Mouse (Mus musculus) layer of hippocampus, postnatal 10 days (tissue): Measurements from ENCODE around the gene Fam166b. TPM values are rescaled to one million over a fixed set of nuclear protein-coding genes. Genes with fewer than 3 reads are reported as not detected.

Source experiments
- DNase-seq, 2 experiments: peaks; one replicate each; pipeline ENCODE4 v3.0.0; 2021; ENCODE audit warnings: low spot score in 2 of 2
- long read RNA-seq: library from polyadenylated mRNA; stranded (forward); transcript quantifications from one replicate; pipeline ENCODE4 v2.0.0, GENCODE M21; 2023
- total RNA-seq, 2 experiments: library from RNA; stranded (reverse); gene quantifications; 2 replicates each; pipeline ENCODE4 v1.2.3; 2021

The Fam166b gene
- 1 to 10 TPM in 1 of 2 experiments, under 1 TPM in 1; 0.98 to 2.6 TPM for total RNA-seq
- long read RNA-seq, result 0 reads

DNA sequence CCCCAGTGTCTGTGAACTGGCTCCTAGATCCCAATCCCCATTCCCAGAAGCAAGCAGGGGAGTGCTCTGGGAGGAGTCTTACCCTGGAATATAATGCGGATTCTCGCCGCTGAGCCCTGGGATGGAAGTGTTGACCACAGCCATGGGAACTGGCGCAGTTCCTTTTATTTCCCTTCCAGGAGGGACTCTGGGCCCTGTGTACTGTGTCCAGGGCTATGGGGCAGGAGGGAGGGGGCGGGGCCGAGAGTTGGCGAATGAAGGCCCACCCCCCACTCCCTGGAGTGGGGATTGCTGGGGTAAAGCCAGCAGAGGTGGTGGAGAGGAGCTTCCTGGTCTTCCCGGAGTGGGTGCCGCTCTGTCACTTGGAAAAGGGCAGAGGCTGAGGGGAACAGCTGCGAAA, at the start of gene Fam166b:
Fam166b (minus strand) TSS at position 189 of the 400 bp plus-strand sequence.
- DNase-seq, result no peak

DNA sequence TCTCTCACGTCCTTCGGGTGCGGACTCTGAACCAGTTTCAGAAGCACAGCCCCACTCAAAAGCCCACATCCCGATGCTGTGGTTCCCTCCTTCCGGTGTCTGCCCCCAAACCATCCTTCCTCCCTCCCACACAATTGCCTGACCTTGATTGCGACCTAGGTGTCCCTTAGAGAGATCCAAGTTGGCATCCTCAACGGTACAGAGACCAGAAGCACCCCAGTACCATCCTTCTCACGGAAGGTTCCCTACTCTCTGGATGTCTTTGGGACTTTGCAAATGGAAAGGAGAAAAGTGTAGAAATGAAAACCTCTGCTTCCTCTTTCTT, 49.6 kb upstream of the Fam166b start:
- no peak for DNase-seq

DNA sequence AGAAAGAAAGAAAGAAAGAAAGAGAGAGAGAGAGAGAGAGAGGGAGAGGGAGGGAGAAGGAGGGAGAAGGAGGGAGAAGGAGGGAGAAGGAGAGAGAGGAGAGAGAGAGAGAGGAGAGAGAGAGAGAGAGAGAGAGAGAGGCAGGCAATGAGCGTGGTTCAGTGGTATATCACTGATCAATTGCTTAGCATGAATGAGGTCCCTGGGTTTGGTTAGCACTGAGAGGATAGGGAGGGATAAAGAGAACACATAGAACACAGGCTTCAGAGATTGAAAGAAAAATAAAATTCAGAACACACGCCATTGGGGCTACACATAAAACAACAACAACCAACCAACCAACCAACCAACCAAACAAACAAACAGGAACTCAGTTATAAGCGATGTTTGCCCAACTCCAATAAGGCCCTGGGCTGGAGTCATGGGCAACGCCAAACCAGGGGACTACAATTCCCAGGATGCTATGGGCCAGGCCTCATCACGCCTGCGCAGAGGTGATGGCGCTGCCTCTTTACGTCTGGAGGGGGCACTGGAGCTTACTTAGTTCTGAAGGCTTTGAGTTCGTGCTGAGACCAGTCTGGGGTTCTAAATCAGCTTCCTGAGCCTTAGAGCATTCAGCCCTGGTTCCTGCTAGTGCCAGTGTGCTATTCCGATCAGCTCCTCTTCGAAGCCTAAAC, 49.1 kb upstream of the Fam166b start:
- peak; percentile 80 to 87 for DNase-seq

DNA sequence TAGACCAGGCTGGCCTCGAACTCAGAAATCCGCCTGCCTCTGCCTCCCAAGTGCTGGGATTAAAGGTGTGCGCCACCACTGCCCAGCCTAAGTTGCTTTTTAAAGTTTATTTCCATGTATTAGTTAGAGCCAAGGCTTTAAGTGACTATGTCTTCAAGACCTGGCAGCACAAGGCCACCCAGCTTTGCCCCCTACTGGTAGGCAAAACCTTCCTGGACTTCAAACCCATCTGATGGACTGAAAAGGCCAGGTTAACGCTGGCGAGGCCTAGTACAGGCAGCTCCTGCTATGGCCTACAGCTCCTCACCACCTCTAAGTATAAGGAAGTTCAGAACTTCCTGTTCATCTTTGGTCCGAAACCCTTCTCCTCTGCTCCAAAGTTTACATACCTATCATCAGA, 47.7 kb upstream of the Fam166b start:
- DNase-seq, result no peak

DNA sequence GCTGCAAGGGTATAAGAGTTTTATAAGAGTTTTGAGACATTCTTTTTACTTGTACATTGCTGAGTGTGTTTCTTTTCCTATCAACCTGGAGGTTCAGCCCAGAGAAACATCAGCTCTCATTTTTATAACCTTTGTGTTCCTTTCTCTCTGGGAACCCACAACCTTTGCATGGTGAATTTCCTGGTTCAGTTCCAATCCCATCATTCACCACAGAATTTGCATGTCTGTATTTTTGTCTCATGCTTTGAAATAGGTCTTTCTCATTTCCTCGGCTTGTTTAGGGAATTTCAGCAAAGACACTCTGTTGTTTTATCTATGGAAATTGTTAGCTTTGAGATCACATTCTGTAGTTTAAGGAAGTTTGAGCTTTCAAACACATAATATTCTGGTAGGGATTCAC, 44.7 kb upstream of the Fam166b start:
- DNase-seq, result no peak

DNA sequence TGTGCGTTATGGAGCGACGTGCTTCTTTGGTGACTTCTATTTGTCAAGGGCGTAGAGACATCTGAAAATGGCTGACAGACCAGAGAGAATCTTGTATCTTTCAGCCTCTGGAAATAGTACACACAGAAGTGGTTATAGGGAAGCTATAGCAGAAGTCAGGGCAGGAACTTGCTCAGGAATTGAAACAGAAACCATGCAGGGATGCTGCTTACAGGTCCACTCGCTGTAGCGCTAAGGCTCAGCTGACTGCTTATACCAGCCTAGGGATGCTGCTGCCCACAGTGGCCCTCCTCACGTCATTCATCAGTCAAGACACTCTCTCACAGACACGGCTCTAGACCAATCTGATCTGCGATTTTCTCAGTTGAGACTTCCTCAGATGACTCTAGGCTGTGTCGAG, 41.4 kb upstream of the Fam166b start:
- DNase-seq, result no peak

DNA sequence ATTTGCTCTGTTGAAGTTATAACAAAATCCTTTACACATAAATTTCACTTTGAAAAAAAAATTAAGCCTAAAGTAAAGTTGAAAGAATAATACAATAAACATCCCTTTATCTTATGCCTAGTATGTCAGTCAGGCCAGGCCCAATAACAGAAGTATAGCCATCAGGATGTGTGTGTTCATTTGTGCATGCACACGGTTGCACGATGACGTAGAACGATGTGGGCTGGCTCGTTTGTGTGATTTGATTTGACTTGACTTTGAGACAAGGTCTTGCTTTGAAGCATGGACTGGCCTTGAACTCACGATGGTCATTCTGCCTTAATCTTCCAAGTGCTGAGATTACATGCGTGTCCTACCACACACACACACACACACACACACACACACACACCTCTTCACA, 37.9 kb upstream of the Fam166b start:
- no peak for DNase-seq

DNA sequence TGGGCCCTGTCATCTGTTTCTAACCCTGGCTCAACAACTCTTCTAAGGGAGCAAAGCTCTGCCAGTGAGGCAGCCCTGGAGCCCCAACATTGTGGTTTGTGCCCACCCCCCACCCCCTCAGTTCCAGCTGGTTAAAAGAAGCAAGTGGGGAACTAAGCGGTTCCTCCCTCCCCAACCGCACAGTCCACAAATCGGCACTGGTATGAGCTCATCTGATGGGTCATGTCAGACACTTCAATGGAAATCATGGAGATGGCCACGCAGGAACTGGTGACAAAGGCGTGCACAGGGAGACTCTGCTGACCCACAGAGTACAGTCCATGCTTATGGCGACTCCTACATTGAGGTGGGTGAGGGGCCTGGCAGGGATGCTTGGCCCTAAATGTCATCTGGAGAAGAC, 37.0 kb upstream of the Fam166b start:
- DNase-seq, result no peak

DNA sequence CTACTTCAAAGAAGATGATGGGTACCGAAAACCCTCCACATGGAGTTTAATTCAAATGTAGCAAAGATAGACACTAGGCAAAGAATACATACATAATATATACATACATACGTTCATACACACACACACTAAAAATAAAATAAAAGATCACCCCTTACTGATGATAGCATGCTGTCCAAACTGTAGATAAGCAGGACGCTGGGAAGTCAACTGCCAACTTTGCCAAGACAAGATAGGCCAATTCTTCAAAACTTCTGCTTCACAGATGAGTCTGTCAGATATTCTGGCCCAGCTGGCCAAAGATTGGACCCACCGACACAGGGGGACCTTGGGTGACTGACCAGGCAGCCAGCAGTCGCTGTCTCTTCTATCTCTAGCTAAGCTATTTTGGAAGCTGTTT, 34.2 kb upstream of the Fam166b start:
- DNase-seq, result no peak

DNA sequence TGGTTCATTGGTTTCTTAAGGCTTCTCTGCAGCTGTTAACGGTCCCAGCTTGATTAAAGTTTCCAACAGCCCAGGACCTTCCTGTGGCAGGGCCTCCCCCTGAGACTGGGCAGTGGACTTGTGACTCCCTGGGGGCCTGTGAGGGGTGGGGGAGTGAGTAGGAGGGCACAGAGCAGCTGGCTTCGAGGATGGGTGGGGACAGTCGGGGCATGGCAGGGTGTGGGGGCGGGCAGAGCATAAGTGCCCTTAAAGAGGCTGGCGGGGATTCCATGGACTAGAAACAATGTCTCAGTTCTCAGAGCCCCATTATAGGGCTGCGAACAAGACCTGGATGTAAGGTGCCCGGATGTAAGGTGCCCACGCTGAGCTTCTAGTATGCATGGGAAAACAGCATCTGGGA, 28.2 kb upstream of the Fam166b start:
- DNase-seq, result no peak

DNA sequence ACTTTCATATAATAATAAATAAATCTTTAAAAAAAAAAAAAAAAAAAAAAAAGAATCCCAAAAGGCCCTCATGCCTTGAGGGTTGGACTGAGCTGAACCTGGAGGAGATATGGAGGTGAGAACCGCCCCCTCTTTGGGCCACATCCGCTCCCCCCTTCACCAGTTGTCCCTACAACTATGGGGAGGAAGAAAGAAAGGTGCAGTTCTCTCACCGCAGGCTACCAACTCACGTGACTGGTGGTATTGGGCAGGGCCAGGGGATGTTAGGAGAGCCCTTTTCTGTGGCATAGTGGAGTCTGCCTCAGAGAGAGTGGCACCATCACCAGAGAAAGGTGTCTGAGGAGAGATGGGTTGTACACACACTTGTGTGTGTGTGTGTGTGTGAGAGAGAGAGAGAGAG, 27.5 kb upstream of the Fam166b start:
- no peak for DNase-seq

DNA sequence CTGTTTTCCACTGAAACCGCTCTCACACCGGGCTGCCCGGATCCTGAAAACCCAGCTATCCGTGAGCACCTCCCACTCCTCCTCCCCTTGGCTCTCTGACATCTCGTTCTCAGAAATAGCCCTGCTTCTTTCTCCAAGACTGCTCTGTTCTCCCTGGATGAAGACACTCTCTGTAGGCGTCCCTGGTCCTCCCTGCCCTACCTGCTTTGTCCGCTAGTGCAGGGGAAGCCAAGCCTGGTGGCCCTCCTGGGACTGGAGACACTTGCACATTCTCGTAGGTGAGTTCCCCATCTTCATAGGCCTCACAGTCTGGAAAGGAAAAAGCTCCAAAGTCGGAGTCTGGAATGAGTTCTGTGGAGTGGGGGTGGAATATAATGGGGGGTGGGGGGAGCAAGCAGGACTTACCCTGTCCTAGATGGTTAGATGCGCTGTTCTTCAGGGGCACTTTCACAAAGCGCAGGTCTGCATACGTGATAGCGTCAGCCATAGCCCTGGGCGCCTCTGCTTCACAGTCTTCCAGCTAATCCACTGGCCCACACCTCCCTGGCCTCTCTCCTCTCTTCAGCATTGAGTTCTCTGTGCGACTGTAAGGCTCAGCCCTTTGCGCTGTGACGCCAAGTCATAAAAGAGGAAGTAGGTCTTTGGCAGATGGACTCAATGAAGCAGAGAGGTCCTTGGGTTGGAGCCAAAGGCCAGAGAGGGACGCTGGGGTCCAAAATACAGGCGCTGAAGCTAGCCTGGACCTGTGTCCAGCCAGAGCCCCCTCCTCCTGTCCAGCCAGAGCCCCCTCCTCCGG, 25.3 kb upstream of the Fam166b start, which contains the start of gene Cd72:
Cd72 (minus strand) TSS at position 588 of the 796 bp plus-strand sequence.
- DNase-seq, result no peak

DNA sequence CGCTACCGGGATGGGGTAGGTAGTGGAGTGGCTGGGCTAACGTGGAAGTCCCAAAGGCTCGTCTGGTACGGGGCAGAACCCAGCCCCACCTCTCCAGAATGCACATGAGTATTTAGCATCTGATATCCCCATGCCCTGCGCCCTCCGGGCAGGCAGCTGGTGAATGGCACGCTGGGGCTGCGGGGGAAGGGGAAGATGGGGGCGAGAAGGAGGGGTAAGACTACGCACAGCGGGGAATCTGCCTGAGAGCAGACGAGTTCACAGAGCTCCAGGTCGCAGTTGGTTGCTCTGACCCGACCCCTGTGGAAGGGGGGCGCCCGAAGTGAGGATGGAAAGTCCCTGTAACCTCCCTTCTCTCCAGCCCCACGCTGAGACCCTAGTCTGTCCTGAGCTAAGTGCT, 24.5 kb upstream of the Fam166b start:
- no peak for DNase-seq

DNA sequence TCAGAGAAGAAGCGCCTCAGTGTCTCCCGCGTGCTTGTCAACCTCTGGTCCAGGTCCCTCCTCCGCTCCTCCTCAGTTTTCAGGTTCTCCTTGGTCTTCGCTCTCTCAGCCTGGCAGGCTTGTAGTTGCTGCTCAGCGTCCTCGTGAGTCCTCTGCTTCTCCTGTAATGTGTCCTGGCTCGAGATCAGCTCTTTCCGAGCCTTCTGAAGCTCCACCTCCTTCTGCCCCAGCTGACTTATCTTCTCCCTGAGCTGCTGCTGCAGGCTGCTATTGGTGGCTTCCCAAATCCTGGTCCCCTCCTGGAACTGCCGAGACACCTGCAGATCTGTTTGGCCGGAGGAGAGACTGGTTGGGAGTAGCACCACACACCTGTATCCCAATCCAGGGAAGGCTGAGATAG, 23.4 kb upstream of the Fam166b start:
- DNase-seq, result no peak

DNA sequence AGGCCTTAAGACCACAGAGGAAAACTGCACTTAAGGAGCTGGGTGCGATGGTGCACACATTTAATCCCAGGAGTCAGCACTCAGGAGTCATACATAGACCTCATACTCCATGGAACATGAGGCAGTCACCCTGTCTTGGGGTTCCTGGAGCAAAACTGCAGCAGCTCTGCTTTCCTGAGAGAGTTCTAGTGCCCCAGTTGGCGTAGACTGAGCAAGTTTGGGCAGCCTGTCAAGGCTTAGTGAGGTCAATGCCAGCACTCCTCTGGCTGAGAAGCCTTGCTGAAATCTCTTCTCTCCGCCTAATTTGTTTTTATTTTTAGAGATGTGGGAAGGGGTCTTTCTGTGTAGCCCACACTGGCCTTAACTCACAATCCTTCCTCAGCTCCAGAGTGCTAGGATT, 19.6 kb upstream of the Fam166b start:
- peak; percentile 40 to 53 for DNase-seq

DNA sequence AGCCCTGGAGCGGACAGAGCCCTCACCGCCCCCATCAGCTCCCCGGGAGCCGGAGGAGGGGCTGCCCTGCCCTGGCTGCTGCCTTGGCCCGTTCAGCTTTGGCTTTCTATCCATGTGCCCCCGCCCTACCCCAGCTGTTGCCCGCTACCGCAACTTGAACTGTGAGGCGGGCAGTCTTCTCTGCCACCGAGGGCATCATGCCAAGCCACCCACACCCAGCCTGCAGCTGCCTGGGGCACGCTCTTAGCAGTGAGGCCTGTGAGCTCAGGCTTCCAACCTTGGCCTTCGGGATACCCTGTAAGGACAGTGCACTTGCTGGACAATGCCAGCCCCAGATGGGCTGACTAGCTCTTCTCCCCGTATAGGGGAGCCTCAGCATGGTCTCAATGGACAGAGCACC, 18.3 kb upstream of the Fam166b start:
- DNase-seq, result peak in 1 of 2 experiments; percentile 40

DNA sequence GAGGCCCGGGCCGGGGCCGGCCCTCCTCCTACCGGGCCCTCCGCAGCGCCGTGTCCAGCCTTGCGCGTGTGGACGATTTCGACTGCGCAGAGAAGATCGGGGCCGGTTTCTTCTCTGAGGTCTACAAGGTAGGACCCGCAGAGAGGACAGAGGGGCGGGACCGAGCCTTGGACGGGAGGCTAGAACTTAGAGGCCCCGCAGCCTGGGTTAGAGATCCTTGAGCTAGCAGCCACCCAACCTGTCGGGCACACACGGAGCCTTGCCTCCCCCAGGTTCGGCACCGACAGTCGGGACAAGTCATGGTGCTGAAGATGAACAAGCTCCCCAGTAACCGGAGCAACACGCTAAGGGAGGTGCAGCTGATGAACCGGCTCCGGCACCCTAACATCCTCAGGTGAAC, 14.6 kb upstream of the Fam166b start:
- DNase-seq, result peak in 1 of 2 experiments; percentile 43

DNA sequence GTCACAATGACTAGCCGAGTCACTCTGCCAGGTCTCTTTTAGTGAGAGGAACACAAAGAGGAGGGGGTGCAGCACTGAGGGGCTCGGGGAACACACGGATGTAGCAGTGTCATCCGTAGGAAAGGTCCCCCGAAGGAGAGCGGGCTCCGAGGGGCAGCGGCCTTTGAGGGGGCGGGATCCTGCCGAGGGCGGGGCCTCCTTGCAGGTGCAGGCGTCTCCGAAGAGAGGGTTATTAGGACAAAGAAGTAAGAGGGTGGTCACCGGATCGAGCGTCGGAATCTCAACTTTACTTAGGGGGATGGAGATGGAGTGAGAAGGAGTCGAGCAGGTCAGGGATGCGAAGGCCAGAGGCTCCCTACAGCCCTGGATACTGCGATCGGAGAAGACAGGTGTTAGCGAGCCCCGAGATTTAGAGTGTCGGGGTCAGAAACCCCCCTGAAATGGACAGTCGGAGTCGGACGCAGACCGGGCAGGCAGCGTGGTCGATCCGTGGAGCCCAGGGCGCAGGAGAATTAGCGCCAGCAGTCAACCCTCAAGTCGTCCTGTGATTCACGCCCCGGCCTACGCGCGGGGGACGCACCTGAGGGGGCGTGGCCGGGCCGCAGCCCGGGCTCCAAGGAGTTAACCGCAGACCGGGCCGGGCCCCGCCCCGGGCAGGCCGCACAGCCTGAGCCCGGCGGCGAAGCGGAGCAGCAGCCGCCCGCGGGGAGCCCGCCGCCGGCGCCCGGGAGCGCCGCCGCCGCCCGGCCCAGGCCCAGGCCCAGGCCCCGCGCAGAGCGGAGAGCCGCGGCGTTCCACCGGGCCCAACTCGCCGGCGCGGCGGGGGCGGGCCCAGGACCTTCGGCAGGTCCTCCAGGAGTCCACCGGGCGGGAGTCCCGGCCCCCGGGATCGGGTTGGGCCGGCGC, 13.8 kb upstream of the Fam166b start:
- DNase-seq, result peak; percentile 51 to 73

DNA sequence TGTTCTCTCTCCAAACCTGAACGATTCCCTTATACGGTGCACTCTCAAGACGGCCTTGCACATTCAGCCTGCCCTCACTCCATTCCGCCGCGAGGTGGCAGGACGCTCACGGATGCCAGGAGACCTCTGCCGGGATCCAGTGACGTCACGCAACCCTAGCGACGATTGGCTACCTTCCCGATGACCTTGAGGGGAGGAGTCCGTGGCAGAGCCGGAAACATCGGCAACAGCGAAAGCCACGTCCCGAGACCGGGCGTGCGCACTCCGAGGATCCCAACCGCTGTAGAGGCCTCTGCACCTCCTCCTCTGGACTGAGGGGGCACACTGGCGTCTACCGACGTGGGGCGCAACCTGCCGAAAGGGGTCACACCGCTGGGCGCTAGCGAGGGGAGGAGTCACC, 13.1 kb upstream of the Fam166b start:
- DNase-seq, result peak; percentile 99 to 100

DNA sequence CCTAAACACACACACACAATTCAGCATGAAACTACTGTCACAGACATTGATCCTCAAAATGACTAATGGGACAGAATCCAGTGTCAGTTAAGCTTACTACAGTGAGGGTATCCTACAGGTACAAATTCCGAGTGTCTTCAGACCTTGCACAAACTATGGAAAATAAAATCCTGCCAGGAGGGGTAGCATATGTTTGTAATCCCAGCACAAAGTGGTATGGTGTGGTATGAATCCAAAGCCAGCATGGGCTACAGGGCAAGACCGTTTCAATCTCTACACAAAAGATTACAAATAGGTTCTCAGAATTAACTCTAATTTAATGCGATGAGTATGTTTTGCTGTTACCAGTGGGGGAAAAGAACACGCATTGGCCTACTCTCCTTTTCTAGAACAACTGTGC, 12.7 kb upstream of the Fam166b start, which contains the start of gene Tesk1:
Tesk1 (plus strand) TSS at position 301 of the 400 bp plus-strand sequence.
- DNase-seq, result no peak

DNA sequence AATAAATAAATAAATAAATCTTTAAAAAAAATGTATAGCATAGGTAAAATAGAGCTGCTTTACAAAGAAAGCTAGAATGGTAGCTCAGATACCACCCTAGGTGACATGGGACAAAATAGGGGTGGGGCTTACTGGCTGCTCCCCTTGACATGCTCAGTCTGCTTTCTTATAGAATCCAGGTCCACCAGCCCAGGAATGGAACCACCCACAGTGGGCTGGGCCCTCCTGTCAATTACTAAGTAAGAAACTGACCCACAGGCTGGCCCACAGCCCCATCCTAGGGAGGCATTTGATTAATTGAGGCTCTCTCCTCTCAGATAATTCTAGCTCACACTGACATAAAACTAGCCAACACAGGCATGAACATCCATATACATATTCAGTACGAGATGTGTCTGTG, 3.9 kb upstream of the Fam166b start:
- DNase-seq, result no peak

DNA sequence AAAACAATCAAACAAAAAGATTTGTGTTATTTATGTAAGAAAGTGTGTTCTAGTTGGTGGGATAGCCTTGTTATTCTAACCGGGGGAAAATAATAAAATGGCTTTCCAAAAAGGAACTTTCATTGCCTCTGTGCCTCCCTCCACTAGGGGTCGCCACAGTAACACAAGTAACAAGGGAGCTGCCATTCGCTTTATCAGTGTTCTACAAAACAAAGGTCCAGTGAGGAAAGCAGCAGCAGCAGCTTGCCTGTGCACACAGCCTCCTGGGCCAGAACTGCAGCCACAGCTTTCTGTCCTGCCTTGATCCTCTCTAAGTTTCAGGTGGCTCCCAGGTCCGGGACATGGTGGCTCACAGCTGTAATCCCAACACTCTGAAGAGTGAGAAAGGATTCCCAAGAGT, 2.8 kb upstream of the Fam166b start:
- peak; percentile 86 to 88 for DNase-seq
